Mouse (Mus musculus): ENCODE measurements around the gene Dcun1d3.

GRCm38 (mm10) chr7:119872204-119872603, 23.9 kb downstream of the Dcun1d3 start:
- TF ChIP-seq CTCF (IDR thresholded peaks at IDR 0.05; ENCODE audit: low read depth, low read length), result no peak
- no peak for TF ChIP-seq POLR2A (IDR thresholded peaks at IDR 0.05; ENCODE audit: borderline replicate concordance, low read depth, low read length)
